Mouse (Mus musculus): Measurements from ENCODE around the gene Sigirr.

- TF ChIP-seq POLR2A (IDR thresholded peaks at IDR 0.05; ENCODE audit: extremely low read depth, insufficient read depth, low read length) (no peak), CTCF (IDR thresholded peaks at IDR 0.05; ENCODE audit: extremely low read depth, insufficient read depth, low read length) (no peak)
Measured at GRCm38 (mm10) chr7:141052421-141052820, 48.0 kb downstream of the Sigirr start.

Measured in cortical plate, adult 2 months (tissue).